Mouse (Mus musculus) hindlimb bud, embryonic 11.5 days (tissue): ENCODE results near the gene Bcl11b.

Source experiments
- DNase-seq: peaks from one replicate; pipeline ENCODE4 v3.0.0-alpha.2; 2012; ENCODE audit warnings: low read depth, low spot score; ENCODE audit errors: extremely low spot score

Bcl11b gene

GRCm38 (mm10) chr12:108003483-108003882 is at the start of gene Bcl11b:
TSS of gene Bcl11b (minus strand) at chr12:108003602.
- DNase-seq = no peak

GRCm38 (mm10) chr12:108050996-108051395 is 47.6 kb upstream of the Bcl11b start:
- DNase-seq = no peak

GRCm38 (mm10) chr12:108049625-108050024 is 46.2 kb upstream of the Bcl11b start:
- no peak for DNase-seq

GRCm38 (mm10) chr12:108042239-108042571 is 38.8 kb upstream of the Bcl11b start:
- no peak for DNase-seq

DNA sequence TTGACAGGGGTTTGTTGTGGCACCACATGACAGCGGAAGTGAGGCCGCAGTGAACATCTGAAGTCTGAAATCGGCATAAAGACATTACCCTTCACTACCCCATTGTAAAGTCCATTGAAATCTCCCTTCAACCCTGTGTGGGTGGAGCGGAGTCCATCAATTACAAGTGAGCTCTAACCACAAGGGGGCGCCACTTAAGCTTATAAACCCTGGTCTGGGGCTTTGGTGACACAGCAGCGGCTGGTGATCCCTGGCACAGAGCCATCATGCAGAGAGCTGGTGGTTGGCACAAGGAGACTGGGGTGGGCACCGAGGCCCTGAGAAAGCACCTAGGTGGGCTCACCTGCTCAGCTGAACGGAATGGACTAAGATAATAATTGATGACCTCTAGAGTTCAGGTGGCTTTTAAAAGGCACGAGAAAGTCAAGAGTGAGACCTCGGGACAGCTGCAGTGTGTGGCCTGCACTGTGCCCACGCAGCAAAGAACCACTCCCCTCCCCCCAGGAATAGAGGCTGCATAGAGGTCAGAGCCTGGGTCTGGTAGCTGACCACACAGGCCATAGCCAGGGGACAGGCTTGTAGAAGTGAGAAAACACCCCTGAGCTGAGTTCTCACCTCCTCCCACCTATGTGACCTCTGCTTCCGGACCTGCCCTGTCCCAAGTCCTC is 38.3 kb upstream of the Bcl11b start:
- DNase-seq = peak; percentile 44

- DNase-seq = no peak
Measured at GRCm38 (mm10) chr12:108037446-108037845, 34.0 kb upstream of the Bcl11b start.

- no peak for DNase-seq
Measured at GRCm38 (mm10) chr12:108035412-108036078, 32.1 kb upstream of the Bcl11b start.

GRCm38 (mm10) chr12:108022835-108023615 is 19.6 kb upstream of the Bcl11b start:
- DNase-seq = no peak

DNA sequence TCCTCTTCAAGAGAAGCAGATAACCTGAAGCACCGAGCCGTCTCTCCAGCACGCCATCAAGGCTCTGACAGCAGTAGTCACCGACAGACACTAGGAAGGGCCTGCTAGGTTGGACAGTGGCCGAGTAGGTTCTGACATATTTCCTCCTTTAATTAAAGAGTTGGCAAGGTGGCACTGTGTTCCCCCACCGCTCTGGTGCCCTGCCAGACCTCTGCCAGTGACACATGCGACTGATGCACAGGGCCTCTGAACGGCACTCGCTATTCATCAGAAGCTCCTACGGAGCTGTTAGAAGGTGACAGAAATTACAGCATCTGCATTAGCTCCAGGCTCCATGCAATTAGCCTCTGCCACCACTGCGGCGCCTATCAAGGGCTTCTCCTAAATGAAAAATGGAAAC is 8.6 kb upstream of the Bcl11b start:
- no peak for DNase-seq

GRCm38 (mm10) chr12:108010346-108010745 is 6.9 kb upstream of the Bcl11b start:
- no peak for DNase-seq

GRCm38 (mm10) chr12:108009156-108009555 is 5.8 kb upstream of the Bcl11b start:
- DNase-seq = no peak

DNA sequence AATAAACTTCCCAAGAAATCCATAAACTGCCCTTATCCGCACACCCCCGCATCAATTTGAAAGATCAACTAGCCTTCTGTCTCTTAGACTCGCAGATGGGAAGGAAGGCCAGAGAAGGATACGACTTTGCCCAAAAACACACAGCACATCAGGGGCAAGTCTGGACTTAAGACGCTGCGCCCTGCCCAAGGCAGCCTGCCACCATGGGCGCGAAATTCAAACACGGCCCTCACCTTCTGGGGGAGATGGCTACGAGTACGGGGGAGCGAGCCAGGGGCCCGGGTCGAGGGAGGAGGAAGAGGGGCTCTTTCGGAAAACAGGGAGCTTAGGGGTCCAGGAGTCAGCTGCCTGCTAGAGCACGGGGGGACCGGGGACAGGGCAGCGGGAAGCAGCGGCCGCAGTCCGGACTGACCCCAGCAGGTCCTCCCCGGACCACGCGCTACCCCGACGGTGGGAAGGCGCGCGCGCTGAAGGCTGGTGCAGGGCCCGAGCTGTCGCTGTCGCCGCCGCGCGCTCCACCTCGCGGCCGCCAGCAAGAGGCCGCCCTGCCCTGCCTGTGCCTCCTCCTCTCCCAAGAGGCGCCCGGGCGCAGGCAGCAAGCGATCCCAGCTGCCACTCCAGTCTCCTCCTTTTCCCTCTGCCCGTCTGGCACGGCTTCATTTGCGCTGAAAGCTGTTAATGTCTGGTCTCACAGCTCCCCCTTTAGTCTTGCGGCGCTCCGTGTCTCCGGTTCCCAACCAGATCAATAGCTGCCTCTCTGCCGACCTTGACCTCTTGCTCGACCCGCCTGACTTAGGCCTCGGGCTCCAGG is 2.6 kb upstream of the Bcl11b start:
- no peak for DNase-seq

DNA sequence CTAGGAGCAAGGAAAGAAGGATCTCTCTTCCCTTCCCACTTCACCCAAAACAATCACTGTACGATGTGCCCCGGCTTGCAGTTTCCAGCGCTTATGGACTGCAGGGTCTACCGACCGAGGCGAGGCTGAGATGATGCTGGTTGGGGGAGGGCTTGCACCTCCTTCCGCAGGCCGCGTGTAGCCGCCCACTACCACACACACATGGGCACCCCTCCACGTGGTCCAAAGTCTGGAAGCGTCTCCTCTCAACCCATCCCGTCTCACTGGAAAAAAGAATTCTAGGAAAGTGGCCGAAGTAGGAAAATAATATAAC is 2.0 kb upstream of the Bcl11b start:
- no peak for DNase-seq

GRCm38 (mm10) chr12:108004701-108005487 is 1.5 kb upstream of the Bcl11b start:
- no peak for DNase-seq

GRCm38 (mm10) chr12:108003928-108004327 is 526 bp upstream of the Bcl11b start:
- no peak for DNase-seq

- DNase-seq = no peak
Measured at GRCm38 (mm10) chr12:108002436-108003189, 789 bp downstream of the Bcl11b start.

DNA sequence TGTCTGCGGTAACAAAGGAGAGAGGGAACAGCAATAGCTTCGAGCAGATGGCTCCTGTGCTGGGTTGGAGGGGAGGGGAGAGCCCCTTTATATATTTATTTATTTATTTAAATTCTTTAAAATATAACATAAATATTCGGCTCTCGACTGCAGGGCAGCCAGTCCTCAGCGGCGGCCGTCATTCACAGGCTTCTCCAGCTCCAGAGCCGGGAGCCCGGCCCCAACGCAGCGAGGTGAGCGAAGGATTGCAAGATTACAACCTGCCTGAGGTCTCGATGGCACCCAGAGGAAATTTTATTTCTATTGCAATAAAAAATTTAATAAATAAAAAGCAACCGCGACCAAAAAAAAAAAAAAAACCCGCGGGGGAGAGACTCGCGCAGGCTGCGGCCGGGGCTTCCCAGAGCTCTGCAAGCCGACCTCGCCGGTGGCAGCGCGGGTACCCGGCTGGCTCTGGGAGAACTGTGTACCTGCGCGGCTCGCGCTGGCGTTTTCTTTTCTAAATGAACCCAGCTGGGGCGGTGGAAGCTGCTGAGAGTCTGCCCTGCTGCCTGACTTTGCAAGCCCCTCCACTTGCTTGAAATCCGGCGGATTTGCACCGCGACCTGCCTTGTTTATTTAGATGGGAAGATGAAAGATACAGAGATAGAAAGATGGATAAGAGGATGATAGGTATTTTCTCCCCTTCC is 1.6 kb downstream of the Bcl11b start:
- no peak for DNase-seq

DNA sequence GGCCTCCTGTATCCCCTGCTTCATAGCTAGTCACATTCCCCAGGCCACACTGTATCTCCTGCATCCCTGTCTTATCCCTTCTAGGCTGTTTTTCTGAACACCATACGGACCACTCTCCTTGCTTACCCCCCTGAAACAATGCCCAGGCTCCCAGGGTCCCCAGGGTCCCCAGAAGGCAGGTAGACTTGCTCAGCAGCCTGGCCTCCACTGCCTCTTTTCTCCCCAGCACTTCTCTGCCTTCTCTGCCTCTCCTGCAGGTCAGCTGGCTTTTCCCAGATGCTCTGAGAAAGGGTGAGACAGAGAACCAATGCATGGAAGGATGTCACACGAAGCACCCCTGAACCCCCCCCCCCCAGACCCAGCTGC is 2.7 kb downstream of the Bcl11b start:
- DNase-seq = no peak
